Mouse (Mus musculus) liver, embryonic 14 days (tissue): ENCODE data around the gene Lyplal1. TPM values are rescaled to one million over a fixed set of nuclear protein-coding genes. Genes with fewer than 3 reads are reported as not detected.

Source experiments
- polyA plus RNA-seq: library from polyadenylated mRNA; depleted of rRNA; stranded (reverse); fragments of >200 nt; gene quantifications from 2 replicates; pipeline ENCODE4 v1.2.3, GENCODE M21; 2012; rRNA removed

The Lyplal1 gene
- 4.0 and 5.3 TPM in 2 replicates for polyA plus RNA-seq

DNA sequence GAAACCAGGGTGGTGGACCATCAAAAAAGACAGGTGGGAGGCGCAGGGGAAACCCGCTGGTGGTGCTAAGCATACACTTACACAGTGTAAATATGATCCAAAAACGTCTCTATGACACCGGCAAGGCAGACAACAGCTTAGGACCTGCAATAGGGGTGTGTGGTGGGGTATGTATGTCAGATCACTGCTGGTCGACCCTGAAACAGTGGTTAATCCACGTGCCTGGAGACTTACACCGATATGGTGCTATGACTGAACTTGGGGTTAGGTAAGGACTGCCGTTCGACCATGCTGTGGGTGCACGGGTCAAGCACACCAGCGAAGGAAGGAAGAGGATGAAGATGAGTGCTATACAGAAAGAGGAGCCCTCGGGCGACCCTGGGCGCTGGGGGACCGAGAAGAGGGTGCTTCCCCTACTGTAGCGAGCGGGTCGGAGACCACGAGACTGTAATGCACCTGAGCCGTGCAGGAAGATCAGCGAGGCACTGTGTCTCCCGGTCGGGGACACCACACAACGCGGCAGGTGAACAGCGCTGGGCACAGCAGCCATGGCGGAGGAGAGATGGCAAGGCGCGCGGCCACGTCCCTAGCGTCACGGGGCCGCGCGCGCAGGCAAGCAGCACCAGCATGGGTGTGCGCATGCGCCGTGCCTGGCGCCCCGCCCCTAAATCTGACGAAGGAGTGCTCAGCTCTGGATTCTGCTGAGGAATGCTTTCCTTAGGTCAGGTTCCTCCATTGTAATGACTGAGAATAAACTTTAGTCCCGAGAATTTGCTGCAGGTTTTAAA, at the start of gene Lyplal1:
Lyplal1 (minus strand) TSS at position 610 of the 788 bp plus-strand sequence.

